Mouse (Mus musculus) testis, adult 2 months (tissue): Measurements from ENCODE around the gene Kcnk5.

Experiments
- CTCF ChIP-seq: fragments of 200-500 bp; IDR thresholded peaks from 2 replicates; pipeline ENCODE4 v1.5.1; 2012; ENCODE audit warnings: low read depth, mild to moderate bottlenecking, inconsistent platforms, low read length, moderate library complexity; ENCODE audit not compliant: control insufficient read depth, insufficient read depth, insufficient replicate concordance
- POLR2A ChIP-seq: fragments of 200-500 bp; IDR thresholded peaks from 2 replicates; pipeline ENCODE4 v1.6.1; 2012; ENCODE audit warnings: low read depth, mild to moderate bottlenecking, inconsistent platforms, low read length, moderate library complexity; ENCODE audit not compliant: control insufficient read depth

DNA sequence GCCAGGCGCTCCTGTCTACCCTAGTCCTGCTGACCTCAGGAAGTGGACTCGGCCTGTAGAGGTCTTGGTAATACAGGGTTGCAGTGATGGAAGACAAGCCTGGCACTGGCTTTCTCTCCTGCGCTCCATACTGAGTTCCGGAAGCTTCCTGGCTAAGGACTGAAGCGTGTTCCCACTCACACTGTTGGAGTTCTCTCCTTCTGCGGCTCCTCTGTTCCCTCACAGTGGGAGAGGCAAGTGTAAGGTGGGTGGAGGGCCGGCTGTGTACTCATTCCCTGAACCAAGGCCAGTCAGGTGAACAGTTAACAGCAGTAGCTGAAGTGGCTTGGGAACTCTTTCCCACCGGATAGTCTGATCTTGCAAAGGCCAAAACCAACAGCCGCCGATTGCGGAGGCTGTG lies 61.6 kb downstream of the Kcnk5 start:
- TF ChIP-seq POLR2A (peak; percentile 25; the same call in 1 of the 2 replicates), CTCF (no peak)
